Mouse (Mus musculus) hematopoietic stem cell, adult 5-6 weeks (primary cell): ENCODE data around the gene Hcn4. TPM values are rescaled to one million over a fixed set of nuclear protein-coding genes. Genes with fewer than 3 reads are reported as not detected.

Experiments used
- ATAC-seq, 2 experiments: fragments of 125-278 bp in 1 of 2; replicated peaks in 1 of 2; 2 replicates each; pipeline ENCODE4 v1.8.0; 2016 to 2017; ENCODE audit warnings: inconsistent platforms in 2 of 2, mild to moderate bottlenecking in 2 of 2, moderate number of reproducible peaks in 2 of 2, low read depth in 1 of 2, moderate TSS enrichment in 1 of 2; ENCODE audit not compliant: low FRiP score in 2 of 2, poor library complexity in 2 of 2, severe bottlenecking in 2 of 2, insufficient read depth in 1 of 2, low TSS enrichment in 1 of 2
- total RNA-seq: library from RNA; stranded (forward); fragments of 172-1452, 232-1000 nt; gene quantifications from 2 replicates; pipeline ENCODE4 v1.2.3, GENCODE M21; 2017

Gene Hcn4
- total RNA-seq: not detected in 2 replicates

- ATAC-seq: no peak
Measured at GRCm38 (mm10) chr9:58823139-58823917, at the start of gene Hcn4. Gene Hcn4, plus strand, starts transcription at chr9:58823412.

- ATAC-seq: no peak
Measured at GRCm38 (mm10) chr9:58774761-58775160, 48.5 kb upstream of the Hcn4 start.

- ATAC-seq: no peak
Measured at GRCm38 (mm10) chr9:58775363-58775762, 47.8 kb upstream of the Hcn4 start.

DNA sequence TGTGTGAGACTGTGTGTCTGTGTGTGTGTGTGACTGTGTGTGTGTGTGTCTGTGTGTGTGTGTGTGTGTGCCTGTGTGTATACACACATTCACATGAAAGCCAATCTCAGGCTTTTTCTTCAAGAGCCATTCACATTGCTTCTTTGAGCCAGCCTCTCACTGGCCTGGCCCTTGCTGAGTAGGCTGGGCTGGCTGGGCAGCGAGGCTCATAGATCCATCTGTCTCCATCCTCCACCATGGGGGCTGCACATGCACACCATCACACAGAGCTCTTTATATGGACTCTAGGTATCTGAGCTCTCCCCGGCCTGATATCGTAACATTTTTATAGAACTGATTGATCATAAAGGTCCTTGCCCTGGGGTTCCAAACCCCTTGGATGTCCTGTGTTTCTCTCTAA, 33.7 kb upstream of the Hcn4 start:
- no peak for ATAC-seq

DNA sequence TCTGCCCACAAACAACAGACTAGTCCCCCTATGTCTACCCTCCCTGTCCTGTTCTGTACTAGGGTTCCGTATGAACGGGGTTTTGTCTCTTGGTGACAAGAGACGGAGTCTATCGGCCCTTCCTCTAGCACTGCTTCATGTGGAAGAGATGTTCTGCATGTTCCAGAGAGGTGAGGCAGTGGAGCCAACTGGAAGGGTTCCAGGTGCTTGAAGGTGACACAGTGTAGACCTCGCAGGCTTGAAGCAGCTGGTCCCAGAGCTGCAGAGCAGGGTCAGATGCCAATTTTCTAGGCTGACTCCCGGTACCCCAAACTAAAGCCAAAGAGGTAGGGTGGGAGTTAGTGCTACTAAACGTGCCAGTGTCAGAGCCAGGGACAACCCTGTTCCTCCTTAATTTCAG, 25.1 kb upstream of the Hcn4 start:
- no peak for ATAC-seq

DNA sequence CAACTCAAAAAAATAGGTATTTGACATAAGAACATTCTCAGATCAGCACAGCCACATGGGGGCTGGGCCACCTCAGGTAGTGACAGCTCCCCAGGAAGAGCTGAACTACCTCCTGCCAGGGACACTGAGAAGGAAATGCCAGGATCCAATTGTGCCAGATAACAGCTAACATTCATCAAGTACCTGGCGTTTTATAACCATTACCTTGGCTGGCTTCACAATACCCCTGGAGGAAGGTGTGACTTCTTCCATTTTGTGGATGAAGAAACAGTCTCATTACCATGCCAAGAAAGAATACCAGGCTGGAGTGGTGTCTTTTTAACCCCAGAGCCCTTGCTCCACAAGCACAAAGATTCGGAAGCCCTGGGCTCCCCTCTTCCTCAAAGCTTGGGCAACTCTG, 21.8 kb upstream of the Hcn4 start:
- ATAC-seq: no peak

GRCm38 (mm10) chr9:58802294-58802693, 20.9 kb upstream of the Hcn4 start:
- no peak for ATAC-seq

DNA sequence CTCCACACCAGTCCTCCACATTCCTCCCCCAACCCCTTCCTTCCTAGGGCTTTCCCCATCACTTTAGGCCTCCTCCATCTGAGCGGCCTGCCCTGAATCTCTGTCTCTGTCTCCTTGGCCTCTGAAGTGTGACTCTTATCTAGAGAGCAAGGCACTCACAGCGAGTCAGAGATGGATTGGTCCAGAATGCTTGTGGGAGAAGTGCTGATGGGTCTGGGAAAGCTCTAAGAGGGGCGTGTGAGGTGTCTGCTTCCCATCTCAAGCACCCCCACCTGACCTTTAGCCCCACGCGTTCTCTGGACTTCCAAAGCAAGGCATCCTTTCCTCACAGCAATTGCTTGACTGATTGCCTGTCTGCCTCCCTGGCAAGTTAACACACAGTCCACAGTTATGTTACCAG, 20.4 kb upstream of the Hcn4 start:
- ATAC-seq: no peak

GRCm38 (mm10) chr9:58805601-58806318, 17.5 kb upstream of the Hcn4 start:
- peak; percentile 89 to 96 for ATAC-seq

- ATAC-seq: no peak
Measured at GRCm38 (mm10) chr9:58811171-58811570, 12.0 kb upstream of the Hcn4 start.

DNA sequence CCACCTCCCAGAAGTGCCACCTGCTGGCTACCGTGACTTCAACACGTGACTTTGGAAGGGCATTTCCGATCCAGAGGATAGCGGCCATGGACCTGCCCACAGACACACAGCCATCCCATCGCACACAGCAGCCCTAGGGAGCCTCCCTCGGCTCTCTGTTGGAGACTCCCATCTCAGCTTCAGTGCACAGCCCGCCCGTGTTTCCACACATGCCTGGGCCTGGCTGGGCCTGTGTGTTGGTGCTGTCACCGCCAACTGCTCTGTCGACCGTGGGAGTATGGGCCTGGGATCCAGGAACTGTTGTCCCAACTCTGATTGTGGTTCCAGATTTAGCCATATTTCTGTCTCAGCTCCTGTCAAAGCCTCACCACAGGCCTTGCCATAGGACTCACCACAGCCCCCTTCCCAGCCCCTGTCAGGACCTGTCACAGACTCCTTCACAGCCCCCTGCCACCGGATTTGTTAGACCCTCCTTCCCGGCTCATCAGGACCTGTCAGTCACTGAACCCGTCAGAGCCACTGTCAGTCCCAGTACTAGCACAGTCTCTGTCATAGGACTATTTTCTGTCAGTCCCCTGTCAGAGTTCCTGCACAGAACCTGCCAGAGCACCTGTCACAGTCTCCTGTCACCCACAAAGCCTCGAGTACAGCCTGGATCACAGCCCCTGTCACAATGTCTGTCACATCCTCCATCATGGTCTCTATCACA, 7.5 kb upstream of the Hcn4 start:
- ATAC-seq: no peak

DNA sequence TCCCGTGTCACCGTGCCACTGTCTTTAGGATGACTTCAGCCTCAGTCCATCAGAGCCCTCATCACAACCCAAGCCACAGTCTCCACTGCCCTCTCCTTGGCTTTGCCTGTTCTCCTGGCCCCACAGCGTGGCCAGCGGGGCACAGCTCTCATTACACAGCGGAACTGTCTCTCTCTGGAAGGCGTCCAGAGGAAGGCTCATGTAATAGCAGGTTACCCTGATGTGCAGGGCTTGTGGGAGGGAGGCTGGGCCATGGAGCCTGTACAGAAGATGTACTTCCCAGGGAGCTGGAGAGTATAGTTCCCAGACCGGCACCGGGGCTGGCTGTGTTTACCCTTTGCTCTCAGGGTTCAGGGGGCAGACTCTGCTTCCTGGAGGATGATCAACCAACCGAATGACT, 6.8 kb upstream of the Hcn4 start:
- no peak for ATAC-seq

- ATAC-seq: no peak
Measured at GRCm38 (mm10) chr9:58817676-58818075, 5.5 kb upstream of the Hcn4 start.

DNA sequence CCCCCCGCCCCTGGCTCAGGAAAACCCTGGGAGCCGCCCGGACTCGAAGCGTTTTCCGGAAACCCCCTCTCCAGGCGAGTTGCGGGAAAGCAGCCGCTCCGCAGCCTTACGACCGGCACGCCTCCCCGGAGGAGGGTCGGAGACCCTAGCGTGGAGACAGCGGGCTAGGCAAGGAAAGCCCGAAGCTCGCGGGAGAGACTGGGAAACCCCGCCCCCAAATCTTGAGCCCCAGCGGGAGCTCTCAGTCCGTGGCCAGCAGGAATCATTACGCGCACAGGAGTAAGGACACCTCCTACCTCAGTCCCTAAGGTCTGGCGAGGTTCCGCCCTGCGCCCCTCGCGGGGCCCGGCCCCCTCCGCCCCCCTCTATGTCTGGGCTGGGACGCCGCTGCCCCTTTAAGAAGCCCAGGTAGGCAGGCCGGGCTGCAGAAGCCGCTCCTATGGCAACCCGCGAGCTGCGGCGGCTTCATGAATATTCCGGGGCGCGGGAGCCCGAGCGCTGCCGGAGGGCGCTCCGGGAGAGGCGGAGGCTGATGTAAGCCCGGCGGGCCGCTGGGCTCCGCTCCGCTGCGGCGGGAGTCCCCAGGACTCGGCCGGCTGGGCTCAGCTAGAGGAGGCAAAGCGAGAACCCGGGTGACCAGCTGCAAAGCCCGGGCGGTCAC, 651 bp upstream of the Hcn4 start:
- ATAC-seq: no peak

DNA sequence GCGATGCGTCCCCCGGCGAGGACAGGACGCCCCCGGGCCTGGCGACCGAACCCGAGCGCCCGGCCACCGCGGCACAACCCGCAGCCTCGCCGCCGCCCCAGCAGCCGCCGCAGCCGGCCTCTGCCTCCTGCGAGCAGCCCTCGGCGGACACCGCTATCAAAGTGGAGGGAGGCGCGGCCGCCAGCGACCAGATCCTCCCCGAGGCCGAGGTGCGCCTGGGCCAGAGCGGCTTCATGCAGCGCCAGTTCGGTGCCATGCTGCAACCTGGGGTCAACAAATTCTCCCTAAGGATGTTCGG, 655 bp downstream of the Hcn4 start:
- ATAC-seq: no peak

- ATAC-seq: no peak
Measured at GRCm38 (mm10) chr9:58829627-58830026, 6.4 kb downstream of the Hcn4 start.

- no peak for ATAC-seq
Measured at GRCm38 (mm10) chr9:58832939-58833338, 9.7 kb downstream of the Hcn4 start.

DNA sequence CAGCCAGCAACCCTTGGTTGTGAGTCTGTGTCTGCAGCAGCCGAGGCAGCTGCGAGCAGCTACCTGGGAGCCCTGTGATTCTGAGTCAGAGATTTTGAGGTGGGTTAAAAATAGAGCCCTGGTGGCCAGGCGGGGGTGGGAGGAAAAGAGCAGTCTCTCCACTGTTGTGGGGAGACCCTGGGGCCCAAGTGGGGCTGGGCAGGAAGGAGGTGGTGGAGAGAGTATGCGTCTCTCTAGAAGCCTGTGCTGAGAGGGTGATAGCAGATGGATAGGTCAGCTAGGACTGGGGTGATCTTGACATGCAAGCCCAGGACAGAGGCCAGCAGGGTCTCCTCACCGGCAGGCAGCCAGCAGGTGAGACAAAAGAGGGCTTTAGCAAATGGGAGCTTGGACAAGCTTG, 14.0 kb downstream of the Hcn4 start:
- no peak for ATAC-seq
